1 mouse cellular context compared by ENCODE assay signal in the genomic region with DNA sequence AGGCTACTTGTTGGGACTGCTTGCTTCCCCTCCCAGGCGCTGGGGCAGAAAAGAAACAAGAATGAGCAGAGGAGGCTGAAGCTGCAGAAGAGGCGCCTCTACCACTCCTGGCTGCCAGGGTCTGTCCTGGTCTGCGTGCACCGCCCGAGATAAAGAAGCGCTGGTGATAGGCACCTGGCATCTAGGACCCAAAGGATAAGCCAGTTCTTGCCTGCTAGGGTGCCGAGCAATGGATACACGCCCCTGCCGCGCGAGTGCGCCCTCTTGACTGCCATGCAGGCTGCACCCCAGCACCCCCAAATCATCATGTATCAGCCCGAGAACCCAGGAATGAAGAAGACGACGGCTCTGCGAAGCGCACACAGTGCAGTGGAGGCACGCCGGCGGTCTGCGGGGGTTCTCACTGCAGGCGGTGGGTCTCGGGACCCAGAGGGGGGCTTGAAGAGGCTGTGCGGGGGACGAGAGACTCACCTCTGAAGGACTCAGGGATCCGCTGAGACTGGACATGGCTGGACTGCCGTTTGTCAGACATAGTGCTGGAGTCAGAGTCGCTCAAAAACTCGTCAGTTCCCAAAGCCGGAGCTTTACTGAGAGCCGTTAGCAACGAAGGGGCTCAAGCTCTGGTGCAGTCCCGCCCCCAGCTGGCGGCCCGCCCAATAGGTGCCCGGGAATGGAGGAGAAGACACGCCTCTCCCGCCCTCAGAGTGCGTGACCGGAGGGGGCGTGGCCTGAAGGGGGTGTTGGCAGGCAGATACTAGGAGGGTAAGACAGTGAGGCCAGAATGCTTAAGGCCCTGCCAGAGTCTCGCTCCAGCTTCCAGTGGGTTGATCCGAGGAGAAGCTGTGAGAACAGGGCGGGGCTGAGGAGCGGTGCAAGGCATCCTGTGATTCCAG.
TF ChIP-seq lines count a peak whose summit lies in the region.

A gene (minus strand): TSS at position 589 of the 893 bp plus-strand sequence.

TF ChIP-seq in myocyte, 11 proteins besides CTCF, POLR2A, EP300 and RAD21 (continued from another document):
- TF ChIP-seq CEBPB (IDR thresholded peaks at IDR 0.05; ENCODE audit: insufficient read depth, poor library complexity, severe bottlenecking) (no peak), SRF (IDR thresholded peaks at IDR 0.05; ENCODE audit: control insufficient read depth, insufficient read length, low read depth) (peak; percentile 49), MYOG (IDR thresholded peaks at IDR 0.05; ENCODE audit: control insufficient read depth in 1 of 3, insufficient read depth in 1 of 3, insufficient read length in 2 of 3, low read depth in 2 of 3) (peak in 1 of 3 experiments; percentile 25), TCF3 (IDR thresholded peaks at IDR 0.05; ENCODE audit: insufficient read length, low read depth) (no peak)
